Mouse (Mus musculus) lung, embryonic 14.5 days (tissue): ENCODE measurements at regions not wholly inside any gene's neighbourhood (a gene's known extent, or its start where the extent isn't known, plus 50 kb on each side); places are given as distances from the start of the nearest gene placed in this dataset.
A peak's percentile ranks its signal among the peaks of the same experiment; 100 is the strongest.

Source experiments
- ATAC-seq: fragments of 200-750 bp; cut with Nextera tagmentation; 2 replicates; pipeline ENCODE4 v1.8.0; 2017; ENCODE audit warnings: mild to moderate bottlenecking, moderate TSS enrichment, moderate library complexity; ENCODE audit not compliant: insufficient read depth
- DNase-seq: peaks from one replicate; pipeline ENCODE4 v3.0.0-alpha.2; 2015
- H3K27ac ChIP-seq: fragments of 300-500 bp; sonication (generic); 2 replicates; pipeline ENCODE4 v1.5.1; 2014; ENCODE audit warnings: low read depth, mild to moderate bottlenecking, moderate library complexity
- H3K27me3 ChIP-seq: fragments of 300-500 bp; sonication (generic); 2 replicates; pipeline ENCODE4 v1.6.1; 2014; ENCODE audit warnings: low read length, control low read depth; ENCODE audit not compliant: insufficient read depth
- H3K36me3 ChIP-seq: fragments of 300-500 bp; sonication (generic); 2 replicates; pipeline ENCODE4 v1.6.1; 2014; ENCODE audit warnings: control low read depth; ENCODE audit not compliant: insufficient read depth
- H3K4me1 ChIP-seq: fragments of 300-500 bp; sonication (generic); 2 replicates; pipeline ENCODE4 v1.6.1; 2014; ENCODE audit warnings: antibody characterized with exemption, control low read depth; ENCODE audit not compliant: insufficient read depth
- H3K4me2 ChIP-seq: fragments of 300-500 bp; sonication (generic); 2 replicates; pipeline ENCODE4 v1.6.1; 2014; ENCODE audit warnings: mild to moderate bottlenecking
- H3K4me3 ChIP-seq: fragments of 300-500 bp; sonication (generic); 2 replicates; pipeline ENCODE4 v1.5.1; 2014; ENCODE audit warnings: low read depth, low read length
- H3K9ac ChIP-seq: fragments of 300-500 bp; sonication (generic); 2 replicates; pipeline ENCODE4 v1.6.1; 2014
- H3K9me3 ChIP-seq: fragments of 300-500 bp; sonication (generic); 2 replicates; pipeline ENCODE4 v1.6.1; 2016; ENCODE audit warnings: low read depth, low read length, control low read depth
- CTCF ChIP-seq: IDR thresholded peaks from 2 replicates; pipeline ENCODE4 v1.5.1; 2016; ENCODE audit warnings: antibody characterized with exemption, low read depth
- WGBS: fragments of 180-500 bp; shearing (Covaris S2); extraction: QIAGEN DNeasy Blood & Tissue Kit; methylation state at CpG from one replicate; pipeline ENCODE4 v1.1.7; 2014; 5-methylcytosine and 5-hydroxymethylcytosine counted together

DNA sequence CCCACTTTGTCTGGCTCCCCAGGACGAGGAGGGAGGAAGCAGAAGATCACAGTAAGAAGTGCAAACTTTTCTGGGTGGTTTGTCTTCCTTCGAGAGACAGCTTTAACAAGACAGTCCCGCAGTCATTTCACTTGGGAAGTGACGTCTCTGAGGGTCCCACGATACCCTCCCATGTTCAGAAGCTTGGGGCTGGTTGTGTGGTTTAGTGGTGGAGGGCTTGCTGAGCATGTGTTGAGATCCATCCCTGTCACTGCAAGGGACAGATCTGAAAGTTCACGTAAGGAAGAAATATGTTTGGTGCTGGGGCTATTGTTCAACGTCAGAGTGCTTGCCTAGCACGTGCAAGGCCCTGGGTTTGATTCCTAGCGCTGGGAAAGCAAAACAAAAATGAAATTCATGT is 65.2 kb upstream of the Ahctf1 start:
- WGBS: 79% methylated on average over 9 of the region's 9 CpGs
- no peak overlapping the region for H3K4me2 ChIP-seq
- ATAC-seq: no peak
- no peak overlapping the region for H3K9ac ChIP-seq
- H3K36me3 ChIP-seq: no peaks in the 10 kb centered on the region
- no peaks in the 10 kb centered on the region for H3K9me3 ChIP-seq
- no peak for DNase-seq
- H3K4me1 ChIP-seq: 0 out of 2 replicates have a peak, but pooled peaks cover 4% of the 10 kb centered on the region
- no peak for TF ChIP-seq CTCF
- H3K4me3 ChIP-seq: no peak overlapping the region
- no peaks in the 10 kb centered on the region for H3K27me3 ChIP-seq
- H3K27ac ChIP-seq: no peak overlapping the region

DNA sequence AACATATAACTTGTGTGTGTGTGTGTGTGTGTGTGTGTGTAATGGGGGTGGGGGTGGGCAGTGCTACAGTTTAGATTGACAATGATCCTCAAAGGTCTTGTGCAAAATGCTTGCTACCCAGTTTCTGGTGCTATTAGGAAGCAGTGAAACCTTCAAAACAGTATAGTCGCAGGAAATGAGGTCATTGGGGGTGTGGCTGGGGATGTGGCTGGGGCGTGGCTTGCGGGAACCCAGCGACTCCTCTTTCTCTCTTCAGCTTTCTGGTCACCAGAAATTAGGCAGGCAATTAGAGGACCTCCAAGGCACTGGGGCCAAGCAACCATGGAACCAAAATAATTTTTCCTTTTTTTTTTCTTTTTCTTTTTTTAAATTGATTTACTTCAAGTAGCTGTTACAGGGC is 64.0 kb upstream of the Ahctf1 start:
- Histone ChIP-seq H3K9ac (no peak overlapping the region), H3K4me3 (no peak overlapping the region), H3K9me3 (no peaks in the 10 kb centered on the region), H3K4me1 (0 out of 2 replicates have a peak, but pooled peaks cover 4% of the 10 kb centered on the region), H3K27ac (no peak overlapping the region), H3K36me3 (no peaks in the 10 kb centered on the region), H3K4me2 (no peak overlapping the region), H3K27me3 (no peaks in the 10 kb centered on the region)
- no peak for ATAC-seq
- peak; percentile 27 for DNase-seq
- no peak for TF ChIP-seq CTCF
- 85% methylated on average over 4 of the region's 4 CpGs for WGBS

DNA sequence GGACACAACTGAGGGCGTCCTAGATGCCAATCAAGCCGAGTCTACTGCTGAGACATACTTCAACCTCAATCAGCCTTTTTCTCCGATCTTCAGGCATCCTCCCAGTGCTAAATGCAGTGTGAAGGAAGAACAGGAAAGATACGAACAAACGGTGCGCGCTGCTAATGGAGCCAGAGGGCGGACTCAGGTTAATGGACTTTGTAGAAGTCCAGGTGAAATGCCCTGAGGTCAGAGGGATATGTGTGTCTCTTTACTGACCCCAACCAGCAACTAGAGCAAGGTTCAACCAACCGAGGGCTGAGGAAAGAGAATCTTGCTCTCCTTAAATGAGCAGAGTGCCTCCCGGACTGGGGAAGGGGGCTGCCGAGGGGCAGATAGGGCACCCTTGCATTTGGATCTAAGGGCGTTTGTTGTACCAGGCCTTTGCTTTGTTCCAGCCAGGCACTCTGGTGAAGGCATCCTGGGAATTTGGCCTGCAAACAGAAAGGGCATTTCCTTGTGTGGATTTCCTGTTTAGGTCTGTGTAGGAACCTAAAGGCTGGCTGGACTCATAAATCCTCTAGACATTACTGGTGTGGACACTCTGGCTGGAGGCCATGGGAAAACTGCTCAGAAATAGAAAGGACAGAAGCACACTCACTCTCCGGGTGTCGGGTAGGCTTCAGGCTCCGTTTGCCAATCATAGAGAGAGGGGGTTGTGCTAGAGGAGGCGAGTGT is 62.7 kb upstream of the Ahctf1 start:
- ATAC-seq: peak; percentile 76; the same call in 1 of the 2 replicates
- no peak for TF ChIP-seq CTCF
- Histone ChIP-seq H3K27ac (peak overlapping the region; percentile 83), H3K36me3 (no peaks in the 10 kb centered on the region), H3K4me1 (0 out of 2 replicates have a peak, but pooled peaks cover 4% of the 10 kb centered on the region), H3K9me3 (no peaks in the 10 kb centered on the region), H3K9ac (no peak overlapping the region), H3K27me3 (no peaks in the 10 kb centered on the region), H3K4me2 (peak overlapping the region; percentile 11), H3K4me3 (no peak overlapping the region)
- WGBS: 49% methylated on average over 16 of the region's 16 CpGs
- peak; percentile 79 for DNase-seq

- H3K4me1 ChIP-seq: 0 out of 2 replicates have a peak, but pooled peaks cover 4% of the 10 kb centered on the region
- ATAC-seq (0 out of 2 replicates have a peak, but pooled peaks have one; percentile 39), DNase-seq (peak; percentile 44)
- WGBS: 47% methylated on average over 11 of the region's 11 CpGs
- no peaks in the 10 kb centered on the region for H3K27me3 ChIP-seq
- H3K4me2 ChIP-seq: peak overlapping the region; percentile 11
- H3K9ac ChIP-seq: no peak overlapping the region
- no peaks in the 10 kb centered on the region for H3K9me3 ChIP-seq
- TF ChIP-seq CTCF: no peak
- no peak overlapping the region for H3K4me3 ChIP-seq
- no peaks in the 10 kb centered on the region for H3K36me3 ChIP-seq
- peak overlapping the region; percentile 83 for H3K27ac ChIP-seq
These were observed 62.1 kb upstream of the Ahctf1 start for GRCm38 (mm10) chr1:179865561-179865960.

GRCm38 (mm10) chr1:179864537-179865226 is 61.2 kb upstream of the Ahctf1 start:
- Histone ChIP-seq H3K9ac (no peak overlapping the region), H3K36me3 (no peaks in the 10 kb centered on the region), H3K4me3 (no peak overlapping the region), H3K27ac (no peak overlapping the region), H3K4me1 (0 out of 2 replicates have a peak, but pooled peaks cover 4% of the 10 kb centered on the region), H3K4me2 (no peak overlapping the region), H3K27me3 (no peaks in the 10 kb centered on the region), H3K9me3 (no peaks in the 10 kb centered on the region)
- ATAC-seq: no peak
- TF ChIP-seq CTCF: no peak
- no peak for DNase-seq
- 82% methylated on average over 5 of the region's 5 CpGs for WGBS

DNA sequence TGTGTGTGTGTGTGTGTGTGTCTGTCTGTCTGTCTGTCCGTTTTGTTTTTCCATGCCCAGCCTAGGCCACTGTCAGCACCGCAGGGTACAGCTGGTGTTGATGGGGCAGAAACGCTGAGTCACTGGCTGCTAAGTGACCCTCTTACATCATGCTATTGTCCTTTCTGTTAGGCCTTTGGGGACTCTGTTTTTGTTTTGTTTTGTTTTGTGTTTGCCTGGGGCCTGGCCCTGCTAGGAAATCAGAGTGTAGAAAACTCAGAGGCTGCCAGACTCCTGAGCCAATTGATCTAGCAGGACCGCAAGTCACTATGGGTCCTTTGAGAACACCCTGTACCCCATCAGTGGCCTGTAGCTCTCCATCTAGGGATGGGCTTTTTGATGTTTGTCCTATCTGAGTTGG is 59.9 kb upstream of the Ahctf1 start:
- H3K4me3 ChIP-seq: no peak overlapping the region
- H3K27me3 ChIP-seq: no peaks in the 10 kb centered on the region
- peak; percentile 21 for DNase-seq
- 61% methylated on average over 4 of the region's 4 CpGs for WGBS
- TF ChIP-seq CTCF: no peak
- H3K27ac ChIP-seq: no peak overlapping the region
- no peak overlapping the region for H3K4me2 ChIP-seq
- H3K36me3 ChIP-seq: no peaks in the 10 kb centered on the region
- no peaks in the 10 kb centered on the region for H3K9me3 ChIP-seq
- H3K9ac ChIP-seq: no peak overlapping the region
- ATAC-seq: no peak
- H3K4me1 ChIP-seq: 0 out of 2 replicates have a peak, but pooled peaks cover 4% of the 10 kb centered on the region

DNA sequence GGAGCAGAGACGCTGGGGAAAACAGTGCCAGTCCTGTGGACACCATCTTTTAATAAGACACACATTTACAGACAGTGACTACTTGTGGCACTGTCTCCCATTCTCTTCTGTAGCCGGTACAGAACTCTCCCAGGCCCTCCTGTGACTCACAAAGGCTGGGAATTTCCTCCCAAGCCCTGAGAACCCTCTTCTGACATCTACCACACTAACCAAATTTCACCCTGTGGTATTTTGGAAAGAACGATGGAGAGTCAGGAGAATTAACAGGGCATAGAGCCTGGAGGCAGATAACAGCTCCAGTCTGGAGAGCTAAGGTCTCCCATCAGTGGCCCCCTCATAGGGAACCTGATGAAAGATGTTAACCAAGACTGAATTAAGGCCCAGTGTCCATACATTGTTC is 59.5 kb upstream of the Ahctf1 start:
- Histone ChIP-seq H3K9ac (no peak overlapping the region), H3K9me3 (no peaks in the 10 kb centered on the region), H3K27ac (no peak overlapping the region), H3K36me3 (no peaks in the 10 kb centered on the region), H3K4me3 (no peak overlapping the region), H3K27me3 (no peaks in the 10 kb centered on the region), H3K4me1 (0 out of 2 replicates have a peak, but pooled peaks cover 4% of the 10 kb centered on the region), H3K4me2 (no peak overlapping the region)
- TF ChIP-seq CTCF: no peak
- ATAC-seq (no peak), DNase-seq (no peak)
- 59% methylated on average over 3 of the region's 3 CpGs for WGBS
